ENCODE assay signal across 9 mouse cellular contexts in genomic region chr4:35156149-35156611, GRCm38 (mm10). TPM values are rescaled to one million over a fixed set of nuclear protein-coding genes. Genes with fewer than 3 reads are reported as not detected.
DNase-seq lines count a peak whose midpoint lies in the region; ATAC-seq and TF ChIP-seq lines count a peak whose summit lies in the region.
"Had no signal": no experiment of that assay in that cellular context is flagged by ENCODE, and none has a peak within 500 bp of the region (broad histone marks: within the 10 kb centered on the region; RNA-seq: fewer than 3 reads in every experiment).

No protein-coding gene starts in this region.

- WGBS in cerebellum, adult 2 months = 1% methylated on average over 26 of the region's 26 CpGs
- WGBS in forebrain, embryonic 16.5 days = under 1% methylated on average over 26 of the region's 26 CpGs
- whole genome bisulfite sequencing in hindbrain, embryonic 11.5 days = under 1% methylated on average over 26 of the region's 26 CpGs

- H3K4me1 ChIP-seq in cerebellum, adult 2 months (ENCODE audit: control insufficient read depth, insufficient read depth, low read length) = no peaks in the 10 kb centered on the region
- H3K4me1 ChIP-seq in forebrain, embryonic 16.5 days (replicated peaks; ENCODE audit: control insufficient read depth, insufficient read depth, low read length) = peaks cover 14% of the 10 kb centered on the region
- no peaks in the 10 kb centered on the region for H3K4me1 ChIP-seq in hindbrain, embryonic 11.5 days (replicated peaks; ENCODE audit: control insufficient read depth, insufficient read depth, low read length)

- no peaks in the 10 kb centered on the region; the same call in 1 of the 2 replicates for H3K27me3 ChIP-seq in cerebellum, adult 2 months (ENCODE audit: control insufficient read depth, insufficient read depth, low read length)
- H3K27me3 ChIP-seq in forebrain, embryonic 16.5 days (replicated peaks; ENCODE audit: control insufficient read depth, insufficient read depth, low read length) = 0 out of 2 replicates have a peak, but pooled peaks cover 2% of the 10 kb centered on the region
- H3K27me3 ChIP-seq in hindbrain, embryonic 11.5 days (ENCODE audit: control insufficient read depth, insufficient read depth, low read length) = no peaks in the 10 kb centered on the region

- no peaks in the 10 kb centered on the region for H3K36me3 ChIP-seq in forebrain, embryonic 16.5 days (ENCODE audit: control insufficient read depth, insufficient read depth)
- no peaks in the 10 kb centered on the region for H3K36me3 ChIP-seq in hindbrain, embryonic 11.5 days (ENCODE audit: control insufficient read depth, insufficient read depth, low read length)

- no peaks in the 10 kb centered on the region for H3K9me3 ChIP-seq in forebrain, embryonic 16.5 days (ENCODE audit: control insufficient read depth, low read length)
- H3K9me3 ChIP-seq in hindbrain, embryonic 11.5 days (ENCODE audit: control insufficient read depth, low read length) = no peaks in the 10 kb centered on the region

- TF ChIP-seq POLR2A in cerebellum, adult 2 months (IDR thresholded peaks at IDR 0.05; ENCODE audit: borderline replicate concordance, insufficient read depth, low read length) = no peak

- peak overlapping the region; percentile 60 for H3K9ac ChIP-seq in forebrain, embryonic 16.5 days (replicated peaks; ENCODE audit: low read depth, low read length)
- peak overlapping the region; percentile 65 for H3K9ac ChIP-seq in hindbrain, embryonic 11.5 days (ENCODE audit: low read depth, low read length)

- H3K4me3 ChIP-seq in cerebellum, adult 2 months (replicated peaks; ENCODE audit: insufficient read depth, low read depth, low read length) = peak overlapping the region; percentile 31
- H3K4me3 ChIP-seq in forebrain, embryonic 16.5 days (replicated peaks; ENCODE audit: low read length) = peak overlapping the region; percentile 55
- peak overlapping the region; percentile 61 for H3K4me3 ChIP-seq in hindbrain, embryonic 11.5 days (ENCODE audit: low read depth, low read length)

- peak; percentile 39 for DNase-seq in NIH3T3 (ENCODE audit: low read depth)
- peak; percentile 33 to 34 for DNase-seq in cerebellum, adult 2 months
- DNase-seq in hindbrain, embryonic 11.5 days (ENCODE audit: low spot score) = peak; percentile 78
- DNase-seq in left cerebral cortex, postnatal 36 days (ENCODE audit: low spot score in 2 of 2) = peak; percentile 19 to 37
- DNase-seq in right cerebral cortex, postnatal 4 days = peak; percentile 17
- DNase-seq in yolk sac, embryonic 10.5 days (ENCODE audit: low spot score) = peak; percentile 87

- peak overlapping the region; percentile 32; the same call in 1 of the 2 replicates for H3K27ac ChIP-seq in cerebellum, adult 2 months (ENCODE audit: insufficient read depth, low read length)
- H3K27ac ChIP-seq in forebrain, embryonic 16.5 days (ENCODE audit: low read length) = no peak overlapping the region; the same call in 1 of the 2 replicates
- peak overlapping the region; percentile 73 for H3K27ac ChIP-seq in hindbrain, embryonic 11.5 days (ENCODE audit: low read depth, low read length)

- no peak for TF ChIP-seq CTCF in cerebellum, adult 2 months (IDR thresholded peaks at IDR 0.05; ENCODE audit: borderline replicate concordance, insufficient read depth, low read depth, low read length)

- intact Hi-C loops in left cerebral cortex, postnatal 36 days (cut with DNase I) = loop anchor here (2.0 to 5.0 kb wide), 2 partner anchors 36 to 195 kb away; no protein-coding TSS in a partner anchor

- ATAC-seq in forebrain, embryonic 16.5 days = peak; percentile 73
- ATAC-seq in hindbrain, embryonic 11.5 days (ENCODE audit: low FRiP score) = peak; percentile 89
- ATAC-seq in megakaryocyte progenitor cell, adult 5-6 weeks (replicated peaks; ENCODE audit: poor library complexity) = peak; percentile 52

- peak overlapping the region; percentile 86 for H3K4me2 ChIP-seq in forebrain, embryonic 16.5 days (ENCODE audit: low read length)
- H3K4me2 ChIP-seq in hindbrain, embryonic 11.5 days (replicated peaks; ENCODE audit: low read depth, low read length) = peak overlapping the region; percentile 88

RNA-seq across cellular contexts. Expression of gene Mob3b, which starts 1.1 kb away (rescaled TPM):
- 8.5 and 9.5 TPM in 2 replicates for polyA plus RNA-seq in cerebellum, adult 2 months (2012; rRNA removed)
- 4.3 and 4.6 TPM in 2 replicates for polyA plus RNA-seq in forebrain, embryonic 16.5 days (2015; fragmentation: Nextera tagmentation; extraction: Ambion mirVana)
- polyA plus RNA-seq in hindbrain, embryonic 11.5 days (2014; fragmentation: Nextera tagmentation; extraction: Ambion mirVana) = 9.4 and 14.5 TPM in 2 replicates
- 1 to 10 TPM; 4.9 to 5.4 TPM for total RNA-seq in left cerebral cortex, postnatal 36 days (2021)
- total RNA-seq in megakaryocyte progenitor cell, adult 5-6 weeks (2015) = 5.4 and 6.2 TPM in 2 replicates
- 2.5 and 3.2 TPM in 2 replicates for total RNA-seq in megakaryocyte progenitor cell, adult 5-6 weeks (2017)

RNA-seq across cellular contexts. Expression of gene Ifnk, which starts 4.3 kb away (rescaled TPM):
- polyA plus RNA-seq in cerebellum, adult 2 months (2012; rRNA removed) = not detected in 2 replicates
- polyA plus RNA-seq in forebrain, embryonic 16.5 days (2015; fragmentation: Nextera tagmentation; extraction: Ambion mirVana) = 0.27 TPM in 1 of 2 replicates, not detected in the other
- 0.43 TPM in 1 of 2 replicates, not detected in the other for polyA plus RNA-seq in hindbrain, embryonic 11.5 days (2014; fragmentation: Nextera tagmentation; extraction: Ambion mirVana)
- not detected for total RNA-seq in left cerebral cortex, postnatal 36 days (2021)
- total RNA-seq in megakaryocyte progenitor cell, adult 5-6 weeks (2015) = not detected in 2 replicates
- not detected in 2 replicates for total RNA-seq in megakaryocyte progenitor cell, adult 5-6 weeks (2017)
- total RNA-seq: layer of hippocampus, postnatal 25 days had no signal

Comparison
In these comparisons a context has a peak if more than half of its experiments do, and no peak if none do; other contexts are left out.
1. DNase-seq: peak in every context shown above with its lines; median percentile 87 in yolk sac, embryonic 10.5 days; 78 in hindbrain, embryonic 11.5 days; 39 in NIH3T3; 34 in cerebellum, adult 2 months; 28 in left cerebral cortex, postnatal 36 days; 17 in right cerebral cortex, postnatal 4 days.